In genomic region chr7:44466006-44466887, GRCm38 (mm10) we compare ENCODE assay signal across 8 mouse cellular contexts. TPM values are rescaled to one million over a fixed set of nuclear protein-coding genes. Genes with fewer than 3 reads are reported as not detected.
DNase-seq lines count a peak whose midpoint lies in the region; ATAC-seq lines count a peak whose summit lies in the region.
"Had no signal": no experiment of that assay in that cellular context is flagged by ENCODE, and none has a peak within 500 bp of the region (broad histone marks: within the 10 kb centered on the region; RNA-seq: fewer than 3 reads in every experiment).

No protein-coding gene starts in this region.

- 78% methylated on average over 10 of the region's 10 CpGs for WGBS in neural tube, embryonic 13.5 days
- WGBS in forebrain, embryonic 12.5 days, result 70% methylated on average over 10 of the region's 10 CpGs
- 85% methylated on average over 10 of the region's 10 CpGs for WGBS in limb, embryonic 11.5 days

- no peak overlapping the region for H3K9ac ChIP-seq in neural tube, embryonic 13.5 days
- H3K9ac ChIP-seq in forebrain, embryonic 12.5 days, result no peak overlapping the region
- H3K9ac ChIP-seq in limb, embryonic 11.5 days (ENCODE audit: low read length), result peak overlapping the region; percentile 27; the same call in 1 of the 2 replicates
- H3K9ac ChIP-seq: heart, embryonic 13.5 days had no signal

- peaks cover 71% of the 10 kb centered on the region for H3K4me1 ChIP-seq in neural tube, embryonic 13.5 days (replicated peaks)
- H3K4me1 ChIP-seq in forebrain, embryonic 12.5 days, result peaks cover 60% of the 10 kb centered on the region
- peaks cover 7% of the 10 kb centered on the region; the same call in 1 of the 2 replicates for H3K4me1 ChIP-seq in limb, embryonic 11.5 days (ENCODE audit: control insufficient read depth, insufficient read depth, low read length)

- peak overlapping the region; percentile 93 for H3K27ac ChIP-seq in neural tube, embryonic 13.5 days (replicated peaks)
- H3K27ac ChIP-seq in forebrain, embryonic 12.5 days, result 0 out of 2 replicates have a peak overlapping the region, but pooled peaks have one; percentile 50
- no peak overlapping the region for H3K27ac ChIP-seq in limb, embryonic 11.5 days (replicated peaks; ENCODE audit: low read depth, low read length)
- H3K27ac ChIP-seq: heart, embryonic 13.5 days had no signal

- no peaks in the 10 kb centered on the region for H3K9me3 ChIP-seq in neural tube, embryonic 13.5 days
- no peaks in the 10 kb centered on the region for H3K9me3 ChIP-seq in forebrain, embryonic 12.5 days
- no peaks in the 10 kb centered on the region for H3K9me3 ChIP-seq in limb, embryonic 11.5 days (ENCODE audit: control insufficient read depth, low read length)
- H3K9me3 ChIP-seq: heart, embryonic 13.5 days had no signal

- no peak overlapping the region for H3K4me3 ChIP-seq in neural tube, embryonic 13.5 days
- H3K4me3 ChIP-seq in forebrain, embryonic 12.5 days (replicated peaks), result no peak overlapping the region
- no peak overlapping the region for H3K4me3 ChIP-seq in limb, embryonic 11.5 days (ENCODE audit: low read depth, low read length)

- peaks cover 14% of the 10 kb centered on the region for H3K27me3 ChIP-seq in neural tube, embryonic 13.5 days
- peaks cover 16% of the 10 kb centered on the region for H3K27me3 ChIP-seq in forebrain, embryonic 12.5 days
- H3K27me3 ChIP-seq in limb, embryonic 11.5 days (ENCODE audit: control insufficient read depth, insufficient read depth, low read length), result peaks cover 30% of the 10 kb centered on the region

- DNase-seq in neural tube, embryonic 10.5 days (ENCODE audit: extremely low spot score, low spot score), result no peak
- DNase-seq in limb, embryonic 11.5 days (ENCODE audit: low spot score), result no peak
- peak; percentile 13 for DNase-seq in right cerebral cortex, postnatal 25 days
- no peak for DNase-seq in urinary bladder, postnatal 36 days (ENCODE audit: low spot score in 2 of 2)
- no peak for DNase-seq in spleen, adult 18-20 months

- H3K36me3 ChIP-seq in neural tube, embryonic 13.5 days, result peaks cover 30% of the 10 kb centered on the region
- peaks cover 27% of the 10 kb centered on the region for H3K36me3 ChIP-seq in forebrain, embryonic 12.5 days (replicated peaks)
- no peaks in the 10 kb centered on the region for H3K36me3 ChIP-seq in limb, embryonic 11.5 days (ENCODE audit: control insufficient read depth, insufficient read depth, low read length)

- H3K4me2 ChIP-seq in neural tube, embryonic 13.5 days, result no peak overlapping the region
- H3K4me2 ChIP-seq in forebrain, embryonic 12.5 days, result no peak overlapping the region
- no peak overlapping the region for H3K4me2 ChIP-seq in limb, embryonic 11.5 days (ENCODE audit: low read depth, severe bottlenecking)

- no peak for ATAC-seq in neural tube, embryonic 13.5 days (ENCODE audit: low read depth)
- ATAC-seq in forebrain, embryonic 12.5 days (ENCODE audit: low FRiP score), result no peak
- ATAC-seq in limb, embryonic 11.5 days (ENCODE audit: insufficient number of reproducible peaks, low FRiP score, low TSS enrichment, low read depth), result no peak

RNA-seq across cellular contexts. Expression of gene Aspdh, which starts 1.1 kb away (rescaled TPM):
- 1.6 and 2.9 TPM in 2 replicates for polyA plus RNA-seq in neural tube, embryonic 13.5 days (2015; fragmentation: Nextera tagmentation; extraction: Ambion mirVana)
- polyA plus RNA-seq in forebrain, embryonic 12.5 days (2016; fragmentation: Nextera tagmentation; extraction: Ambion mirVana), result 4.8 TPM in 2 replicates
- polyA plus RNA-seq in limb, embryonic 11.5 days (2014; fragmentation: Nextera tagmentation; extraction: Ambion mirVana), result 0.60 TPM in 1 of 2 replicates, not detected in the other

RNA-seq across cellular contexts. Expression of gene Josd2, which starts 1.5 kb away (rescaled TPM):
- polyA plus RNA-seq in neural tube, embryonic 13.5 days (2015; fragmentation: Nextera tagmentation; extraction: Ambion mirVana), result 49.9 and 54.3 TPM in 2 replicates
- 47.2 and 56.8 TPM in 2 replicates for polyA plus RNA-seq in forebrain, embryonic 12.5 days (2016; fragmentation: Nextera tagmentation; extraction: Ambion mirVana)
- 64.4 and 65.4 TPM in 2 replicates for polyA plus RNA-seq in limb, embryonic 11.5 days (2014; fragmentation: Nextera tagmentation; extraction: Ambion mirVana)

RNA-seq across cellular contexts. Expression of gene Emc10, which starts 30.1 kb away (rescaled TPM):
- polyA plus RNA-seq in neural tube, embryonic 13.5 days (2015; fragmentation: Nextera tagmentation; extraction: Ambion mirVana), result 139 TPM in 2 replicates
- 121 and 125 TPM in 2 replicates for polyA plus RNA-seq in forebrain, embryonic 12.5 days (2016; fragmentation: Nextera tagmentation; extraction: Ambion mirVana)
- polyA plus RNA-seq in limb, embryonic 11.5 days (2014; fragmentation: Nextera tagmentation; extraction: Ambion mirVana), result 83.0 and 85.8 TPM in 2 replicates

RNA-seq across cellular contexts. Expression of gene Fam71e1, which starts 30.1 kb away (rescaled TPM):
- 23.0 and 29.8 TPM in 2 replicates for polyA plus RNA-seq in neural tube, embryonic 13.5 days (2015; fragmentation: Nextera tagmentation; extraction: Ambion mirVana)
- polyA plus RNA-seq in forebrain, embryonic 12.5 days (2016; fragmentation: Nextera tagmentation; extraction: Ambion mirVana), result 29.8 and 34.2 TPM in 2 replicates
- 13.2 and 15.0 TPM in 2 replicates for polyA plus RNA-seq in limb, embryonic 11.5 days (2014; fragmentation: Nextera tagmentation; extraction: Ambion mirVana)

RNA-seq across cellular contexts. Expression of gene Lrrc4b, which starts 37.4 kb away (rescaled TPM):
- 11.3 and 13.3 TPM in 2 replicates for polyA plus RNA-seq in neural tube, embryonic 13.5 days (2015; fragmentation: Nextera tagmentation; extraction: Ambion mirVana)
- 10.6 and 12.0 TPM in 2 replicates for polyA plus RNA-seq in forebrain, embryonic 12.5 days (2016; fragmentation: Nextera tagmentation; extraction: Ambion mirVana)
- polyA plus RNA-seq in limb, embryonic 11.5 days (2014; fragmentation: Nextera tagmentation; extraction: Ambion mirVana), result 0.51 and 0.60 TPM in 2 replicates
